Mouse (Mus musculus) stomach, postnatal 0 days (tissue): ENCODE data around the gene Kcnd3. TPM values are rescaled to one million over a fixed set of nuclear protein-coding genes. Genes with fewer than 3 reads are reported as not detected.
A peak's percentile ranks its signal among the peaks of the same experiment; 100 is the strongest.

ENCODE experiments used
- ATAC-seq: fragments of 200-750 bp; cut with Nextera tagmentation; 2 replicates; pipeline ENCODE4 v1.8.0; 2017; ENCODE audit not compliant: low FRiP score, low TSS enrichment
- DNase-seq: peaks from one replicate; pipeline ENCODE4 v3.0.0-alpha.2; 2016; ENCODE audit warnings: low spot score
- H3K27ac ChIP-seq: fragments of 300-500 bp; sonication (generic); replicated peaks from 2 replicates; pipeline ENCODE4 v1.5.1; 2014; ENCODE audit warnings: mild to moderate bottlenecking, control low read depth
- H3K27me3 ChIP-seq: fragments of 300-500 bp; sonication (generic); 2 replicates; pipeline ENCODE4 v1.6.1; 2014; ENCODE audit warnings: low read length; ENCODE audit not compliant: control insufficient read depth, insufficient read depth
- H3K36me3 ChIP-seq: fragments of 300-500 bp; sonication (generic); 2 replicates; pipeline ENCODE4 v1.6.1; 2014; ENCODE audit warnings: low read length, mixed read lengths; ENCODE audit not compliant: control insufficient read depth, insufficient read depth
- H3K4me1 ChIP-seq: fragments of 300-500 bp; sonication (generic); replicated peaks from 2 replicates; pipeline ENCODE4 v1.6.1; 2014; ENCODE audit warnings: antibody characterized with exemption; ENCODE audit not compliant: control insufficient read depth, insufficient read depth
- H3K4me2 ChIP-seq: fragments of 300-500 bp; sonication (generic); replicated peaks from 2 replicates; pipeline ENCODE4 v1.6.1; 2014; ENCODE audit warnings: low read depth, mild to moderate bottlenecking, control low read depth, moderate library complexity
- H3K4me3 ChIP-seq: fragments of 300-500 bp; sonication (generic); 2 replicates; pipeline ENCODE4 v1.5.1; 2014; ENCODE audit warnings: low read depth, low read length, control low read depth
- H3K9ac ChIP-seq: fragments of 300-500 bp; sonication (generic); 2 replicates; pipeline ENCODE4 v1.6.1; 2014; ENCODE audit warnings: mild to moderate bottlenecking, low read length, control low read depth, mixed read lengths
- H3K9me3 ChIP-seq: fragments of 300-500 bp; sonication (generic); 2 replicates; pipeline ENCODE4 v1.6.1; 2016; ENCODE audit warnings: low read length; ENCODE audit not compliant: control insufficient read depth
- CTCF ChIP-seq: IDR thresholded peaks from 2 replicates; pipeline ENCODE4 v1.5.1; 2016; ENCODE audit warnings: antibody characterized with exemption, low read depth, mild to moderate bottlenecking, moderate library complexity
- EP300 ChIP-seq: optimal IDR thresholded peaks from 2 replicates; pipeline ENCODE3; 2016; ENCODE audit warnings: antibody characterized with exemption
- WGBS: fragments of 180-500 bp; shearing (Covaris S2); extraction: QIAGEN DNeasy Blood & Tissue Kit; methylation state at CpG from one replicate; pipeline ENCODE4 v1.1.7; 2014; 5-methylcytosine and 5-hydroxymethylcytosine counted together
- polyA plus RNA-seq: library from polyadenylated mRNA; unstranded; fragments of >200 nt; fragmentation: Nextera tagmentation; extraction: Ambion mirVana; gene quantifications from 2 replicates; pipeline ENCODE4 v1.2.1, GENCODE M21; 2015

Kcnd3 gene
- polyA plus RNA-seq, 1 experiment from 2014 or later, result 2.4 TPM

DNA sequence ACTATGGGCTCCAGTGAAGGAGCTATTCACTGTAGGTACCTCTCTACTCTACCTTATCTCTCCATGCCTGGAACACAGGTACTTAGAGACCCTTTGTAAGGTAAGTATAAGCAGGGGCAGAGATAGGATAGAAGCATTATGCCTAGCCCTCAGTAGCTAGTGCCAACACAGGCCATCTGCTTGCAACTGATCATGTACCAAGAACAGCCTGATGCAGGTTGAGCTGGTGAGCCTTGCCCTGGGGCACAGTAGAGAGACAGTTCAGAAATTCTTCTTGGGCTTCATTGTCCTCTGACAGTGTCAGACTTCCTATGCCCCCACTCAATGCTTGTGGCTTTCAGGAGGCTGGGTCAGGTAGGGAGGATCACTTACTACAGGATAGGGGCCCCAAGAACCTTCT lies 62.9 kb downstream of the Kcnd3 start:
- DNase-seq, result no peak
- H3K27me3 ChIP-seq, result no peaks in the 10 kb centered on the region
- H3K4me3 ChIP-seq, result no peak overlapping the region
- no peaks in the 10 kb centered on the region for H3K4me1 ChIP-seq
- no peak for ATAC-seq
- no peak overlapping the region for H3K27ac ChIP-seq
- TF ChIP-seq EP300 (no peak), CTCF (no peak)
- no peaks in the 10 kb centered on the region for H3K9me3 ChIP-seq
- H3K4me2 ChIP-seq, result no peak overlapping the region
- no peaks in the 10 kb centered on the region for H3K36me3 ChIP-seq
- H3K9ac ChIP-seq, result no peak overlapping the region

DNA sequence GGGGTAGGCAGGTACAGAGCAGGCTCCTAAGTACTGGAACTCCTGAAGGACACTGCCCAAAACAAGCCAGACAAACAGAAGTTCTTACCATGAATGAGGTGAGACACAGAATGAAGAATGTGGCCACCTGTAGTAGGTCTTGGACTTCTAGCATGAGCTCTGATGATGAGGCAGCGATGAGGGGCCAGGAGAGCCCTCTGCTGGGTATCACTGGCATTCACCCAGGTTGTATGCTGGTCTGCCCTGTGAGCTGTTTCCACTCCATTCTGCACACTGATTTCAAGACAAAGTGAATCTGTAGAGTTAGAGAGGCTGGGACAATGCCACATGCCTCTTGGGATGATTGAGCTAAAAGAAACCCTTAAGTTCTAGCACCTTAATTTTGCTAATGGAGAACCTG lies 63.5 kb downstream of the Kcnd3 start:
- no peak for ATAC-seq
- TF ChIP-seq EP300 (no peak), CTCF (peak; percentile 48)
- no peaks in the 10 kb centered on the region for H3K36me3 ChIP-seq
- no peak for DNase-seq
- WGBS, result 61% methylated on average over 1 of the region's 1 CpGs
- no peak overlapping the region for H3K4me3 ChIP-seq
- no peaks in the 10 kb centered on the region for H3K27me3 ChIP-seq
- no peak overlapping the region for H3K9ac ChIP-seq
- H3K9me3 ChIP-seq, result no peaks in the 10 kb centered on the region
- H3K4me2 ChIP-seq, result no peak overlapping the region
- H3K27ac ChIP-seq, result no peak overlapping the region
- H3K4me1 ChIP-seq, result no peaks in the 10 kb centered on the region

DNA sequence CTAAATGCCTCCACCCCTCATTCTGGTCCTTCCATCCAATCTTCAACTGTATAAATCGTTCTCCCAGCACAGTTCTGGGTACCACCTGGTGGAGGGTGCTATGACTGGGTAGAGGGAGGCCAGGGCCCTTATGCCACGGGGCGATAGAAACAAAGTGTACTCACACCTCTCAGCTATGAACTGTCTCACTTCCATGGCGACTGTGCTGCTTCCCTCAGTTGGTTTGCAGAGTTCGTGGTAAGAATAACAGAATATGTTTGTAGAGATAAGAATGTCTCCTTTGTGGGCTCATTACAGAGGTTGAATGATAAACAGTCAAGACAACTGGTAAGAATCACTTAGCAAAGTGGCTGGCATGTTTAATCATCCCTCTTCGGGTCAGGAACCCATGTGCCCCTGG lies 68.3 kb downstream of the Kcnd3 start:
- no peaks in the 10 kb centered on the region for H3K36me3 ChIP-seq
- H3K9ac ChIP-seq, result no peak overlapping the region
- H3K4me1 ChIP-seq, result no peaks in the 10 kb centered on the region
- no peaks in the 10 kb centered on the region for H3K27me3 ChIP-seq
- no peak for ATAC-seq
- H3K4me3 ChIP-seq, result no peak overlapping the region
- no peak overlapping the region for H3K4me2 ChIP-seq
- H3K9me3 ChIP-seq, result no peaks in the 10 kb centered on the region
- WGBS, result 58% methylated on average over 6 of the region's 6 CpGs
- no peak overlapping the region; the same call in 1 of the 2 replicates for H3K27ac ChIP-seq
- no peak for DNase-seq
- no peak for TF ChIP-seq CTCF
- TF ChIP-seq EP300, result no peak

DNA sequence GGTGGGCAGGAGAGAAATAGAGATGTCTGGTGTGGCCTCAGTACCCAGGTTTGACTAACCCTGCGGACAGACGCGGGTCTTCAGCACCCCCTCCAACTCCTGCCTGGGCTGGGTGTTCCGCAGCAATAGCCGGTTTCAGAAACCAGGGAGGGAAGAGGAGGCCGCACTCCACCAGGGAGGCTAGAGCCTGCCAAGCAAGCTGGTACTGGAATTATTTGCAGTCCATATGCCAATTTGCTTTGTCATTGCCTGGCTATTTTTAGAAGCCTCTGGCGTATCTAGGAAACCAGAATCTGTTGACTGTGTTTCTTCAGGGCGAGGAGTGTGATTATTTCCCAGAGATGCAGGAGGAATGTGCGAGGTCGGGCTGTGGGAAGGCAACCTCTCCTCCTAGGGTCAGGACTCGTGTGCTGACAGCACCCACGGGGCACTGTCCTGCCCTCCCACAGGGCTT lies 69.1 kb downstream of the Kcnd3 start:
- ATAC-seq (peak; percentile 87), DNase-seq (peak; percentile 42)
- no peak overlapping the region for H3K4me2 ChIP-seq
- H3K27ac ChIP-seq, result peak overlapping the region; percentile 49; the same call in 1 of the 2 replicates
- TF ChIP-seq CTCF, result no peak
- TF ChIP-seq EP300, result no peak
- H3K9me3 ChIP-seq, result no peaks in the 10 kb centered on the region
- 50% methylated on average over 12 of the region's 12 CpGs for WGBS
- no peaks in the 10 kb centered on the region for H3K4me1 ChIP-seq
- H3K36me3 ChIP-seq, result no peaks in the 10 kb centered on the region
- H3K9ac ChIP-seq, result no peak overlapping the region
- no peak overlapping the region for H3K4me3 ChIP-seq
- no peaks in the 10 kb centered on the region for H3K27me3 ChIP-seq

DNA sequence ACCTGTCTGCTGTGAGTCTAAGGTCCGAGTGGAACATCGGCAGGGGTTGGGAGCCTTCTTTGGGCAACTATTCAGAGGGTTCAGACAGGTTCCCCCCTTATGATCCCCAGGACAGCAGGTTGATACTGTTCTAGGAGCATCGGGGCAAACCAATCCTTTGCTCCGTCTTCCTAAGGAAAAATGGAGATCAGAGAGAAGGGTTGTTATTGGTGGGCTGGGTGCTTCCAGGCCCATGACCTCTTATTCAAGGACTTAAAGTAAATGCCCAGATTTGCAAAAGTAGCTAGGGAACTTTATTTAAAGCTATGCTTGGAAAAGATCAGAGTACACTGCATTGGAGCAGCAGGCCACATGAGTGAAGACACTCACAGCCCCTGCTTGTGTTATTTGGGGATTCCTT lies 69.5 kb downstream of the Kcnd3 start:
- Histone ChIP-seq H3K4me2 (no peak overlapping the region), H3K36me3 (no peaks in the 10 kb centered on the region), H3K27ac (0 out of 2 replicates have a peak overlapping the region, but pooled peaks have one; percentile 18), H3K27me3 (no peaks in the 10 kb centered on the region), H3K9me3 (no peaks in the 10 kb centered on the region), H3K9ac (no peak overlapping the region), H3K4me3 (no peak overlapping the region), H3K4me1 (no peaks in the 10 kb centered on the region)
- WGBS, result 72% methylated on average over 4 of the region's 4 CpGs
- ATAC-seq (no peak), DNase-seq (no peak)
- TF ChIP-seq CTCF (no peak), EP300 (no peak)

DNA sequence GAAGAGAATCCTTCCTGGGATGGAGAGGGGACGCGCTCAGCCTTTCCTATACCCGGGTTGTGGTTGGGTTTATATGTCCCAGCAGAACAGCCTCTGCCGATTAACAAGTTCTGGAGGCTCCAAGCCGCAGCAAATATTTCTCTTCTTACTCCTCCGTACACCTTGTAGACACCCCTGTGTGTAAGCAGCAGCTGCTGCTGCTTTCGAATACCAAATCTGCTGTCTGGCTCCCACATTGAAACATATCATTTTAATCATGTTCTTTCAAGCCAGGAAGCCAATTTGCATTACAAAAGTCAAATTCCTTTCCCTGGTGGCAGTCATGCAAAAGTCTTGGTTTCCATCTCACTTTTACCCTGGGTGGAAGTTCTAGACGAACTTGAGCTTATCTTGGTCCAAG lies 76.7 kb downstream of the Kcnd3 start:
- Histone ChIP-seq H3K4me1 (peaks cover 2% of the 10 kb centered on the region; the same call in 1 of the 2 replicates), H3K4me3 (no peak overlapping the region), H3K36me3 (no peaks in the 10 kb centered on the region), H3K27me3 (no peaks in the 10 kb centered on the region; the same call in 1 of the 2 replicates), H3K4me2 (no peak overlapping the region), H3K9me3 (no peaks in the 10 kb centered on the region), H3K27ac (no peak overlapping the region), H3K9ac (no peak overlapping the region)
- DNase-seq (no peak), ATAC-seq (no peak)
- TF ChIP-seq CTCF (no peak), EP300 (no peak)
- WGBS, result 66% methylated on average over 8 of the region's 8 CpGs
